Mouse (Mus musculus) kidney, embryonic 14.5 days (tissue): ENCODE measurements around the gene Actl6a. TPM values are rescaled to one million over a fixed set of nuclear protein-coding genes. Genes with fewer than 3 reads are reported as not detected.
"Not testable (repeated sequence)": the region's sequence is repeated elsewhere in the genome, so short reads cannot be mapped to it uniquely, and the experiment has no call there.

Experiments
- ATAC-seq: fragments of 200-750 bp; cut with Nextera tagmentation; 2 replicates; pipeline ENCODE4 v1.8.0; 2017; ENCODE audit warnings: moderate number of reproducible peaks, mild to moderate bottlenecking, moderate TSS enrichment, moderate library complexity; ENCODE audit not compliant: low FRiP score, low TSS enrichment
- H3K27ac ChIP-seq: fragments of 300-500 bp; sonication (generic); 2 replicates; pipeline ENCODE4 v1.5.1; 2014; ENCODE audit warnings: low read depth, mild to moderate bottlenecking, low read length, moderate library complexity, mixed read lengths
- H3K27me3 ChIP-seq: fragments of 300-500 bp; sonication (generic); 2 replicates; pipeline ENCODE4 v1.6.1; 2014; ENCODE audit warnings: mild to moderate bottlenecking, low read length; ENCODE audit not compliant: control insufficient read depth, insufficient read depth
- H3K36me3 ChIP-seq: fragments of 300-500 bp; sonication (generic); 2 replicates; pipeline ENCODE4 v1.6.1; 2014; ENCODE audit warnings: low read length, mixed read lengths; ENCODE audit not compliant: control insufficient read depth, insufficient read depth
- H3K4me1 ChIP-seq: fragments of 300-500 bp; sonication (generic); 2 replicates; pipeline ENCODE4 v1.6.1; 2014; ENCODE audit warnings: low read length, mixed read lengths; ENCODE audit not compliant: control insufficient read depth, insufficient read depth
- H3K4me2 ChIP-seq: fragments of 300-500 bp; sonication (generic); replicated peaks from 2 replicates; pipeline ENCODE4 v1.6.1; 2014; ENCODE audit warnings: low read depth, mild to moderate bottlenecking, low read length
- H3K4me3 ChIP-seq: fragments of 300-500 bp; sonication (generic); 2 replicates; pipeline ENCODE4 v1.5.1; 2014; ENCODE audit warnings: mild to moderate bottlenecking, low read length
- H3K9ac ChIP-seq: fragments of 300-500 bp; sonication (generic); 2 replicates; pipeline ENCODE4 v1.6.1; 2014; ENCODE audit warnings: low read depth, mild to moderate bottlenecking, low read length, moderate library complexity
- H3K9me3 ChIP-seq: fragments of 300-500 bp; sonication (generic); 2 replicates; pipeline ENCODE4 v1.6.1; 2016; ENCODE audit warnings: low read length; ENCODE audit not compliant: control insufficient read depth
- WGBS: fragments of 180-500 bp; shearing (Covaris S2); extraction: QIAGEN DNeasy Blood & Tissue Kit; methylation state at CpG from one replicate; pipeline ENCODE4 v1.1.7; 2014; 5-methylcytosine and 5-hydroxymethylcytosine counted together
- polyA plus RNA-seq: library from polyadenylated mRNA; unstranded; fragments of >200 nt; fragmentation: Nextera tagmentation; extraction: Ambion mirVana; gene quantifications from 2 replicates; pipeline ENCODE4 v1.2.1, GENCODE M21; 2014

The Actl6a gene
- polyA plus RNA-seq, 1 experiment from 2014 or later: 214 TPM

GRCm38 (mm10) chr3:32727861-32728260 is 21.8 kb downstream of the Actl6a start:
- H3K27me3 ChIP-seq: no peaks in the 10 kb centered on the region
- H3K4me1 ChIP-seq: no peaks in the 10 kb centered on the region
- no peak overlapping the region for H3K4me2 ChIP-seq
- peaks cover 88% of the 10 kb centered on the region for H3K36me3 ChIP-seq
- no peaks in the 10 kb centered on the region for H3K9me3 ChIP-seq
- ATAC-seq: no peak
- H3K27ac ChIP-seq: no peak overlapping the region
- H3K9ac ChIP-seq: no peak overlapping the region
- 80% methylated on average over 4 of the region's 4 CpGs for WGBS
- no peak overlapping the region for H3K4me3 ChIP-seq

- Histone ChIP-seq H3K4me2 (peak within 1 kb of the TSS; percentile 80), H3K36me3 (peaks cover 17% of the 10 kb centered on the region), H3K9me3 (no peaks in the 10 kb centered on the region), H3K27me3 (no peaks in the 10 kb centered on the region), H3K9ac (peak within 1 kb of the TSS; percentile 85), H3K4me1 (peaks cover 14% of the 10 kb centered on the region; the same call in 1 of the 2 replicates), H3K27ac (peak within 1 kb of the TSS; percentile 74; the same call in 1 of the 2 replicates), H3K4me3 (peak within 1 kb of the TSS; percentile 98)
- peak; percentile 98 for ATAC-seq
- under 1% methylated on average over 62 of the region's 62 CpGs for WGBS
These were observed 30.4 kb downstream of the Actl6a start, which contains the start of gene Ndufb5 for GRCm38 (mm10) chr3:32736244-32737171. Gene Ndufb5 (plus strand): TSS chr3:32736990.

- WGBS: under 1% methylated on average over 31 of the region's 31 CpGs
- Histone ChIP-seq H3K36me3 (peaks cover 17% of the 10 kb centered on the region), H3K4me2 (peak within 1 kb of the TSS; percentile 80), H3K4me1 (peaks cover 14% of the 10 kb centered on the region; the same call in 1 of the 2 replicates), H3K9me3 (no peaks in the 10 kb centered on the region), H3K27me3 (no peaks in the 10 kb centered on the region), H3K9ac (peak within 1 kb of the TSS; percentile 85), H3K27ac (peak within 1 kb of the TSS; percentile 74; the same call in 1 of the 2 replicates), H3K4me3 (peak within 1 kb of the TSS; percentile 98)
- ATAC-seq: peak; percentile 72
These were observed 31.1 kb downstream of the Actl6a start, which contains the start of gene Mrpl47 for GRCm38 (mm10) chr3:32737172-32737655. Gene Mrpl47 (minus strand): TSS chr3:32737605.

- no peak overlapping the region for H3K4me3 ChIP-seq
- H3K36me3 ChIP-seq: peaks cover 8% of the 10 kb centered on the region; the same call in 1 of the 2 replicates
- ATAC-seq: no peak
- no peak overlapping the region for H3K9ac ChIP-seq
- peaks cover 14% of the 10 kb centered on the region; the same call in 1 of the 2 replicates for H3K4me1 ChIP-seq
- no peaks in the 10 kb centered on the region for H3K27me3 ChIP-seq
- no peaks in the 10 kb centered on the region for H3K9me3 ChIP-seq
- no peak overlapping the region; the same call in 1 of the 2 replicates for H3K4me2 ChIP-seq
- 84% methylated on average over 5 of the region's 5 CpGs for WGBS
- H3K27ac ChIP-seq: no peak overlapping the region
These were observed 32.5 kb downstream of the Actl6a start for GRCm38 (mm10) chr3:32738549-32738948.

- ATAC-seq: no peak
- Histone ChIP-seq H3K9ac (no peak overlapping the region), H3K9me3 (no peaks in the 10 kb centered on the region), H3K4me3 (no peak overlapping the region), H3K36me3 (peaks cover 23% of the 10 kb centered on the region), H3K27me3 (no peaks in the 10 kb centered on the region), H3K4me1 (peaks cover 7% of the 10 kb centered on the region; the same call in 1 of the 2 replicates), H3K4me2 (no peak overlapping the region), H3K27ac (no peak overlapping the region)
- WGBS: 78% methylated on average over 2 of the region's 2 CpGs
These were observed 36.2 kb downstream of the Actl6a start for GRCm38 (mm10) chr3:32742276-32742780.

GRCm38 (mm10) chr3:32745001-32745400 is 38.9 kb downstream of the Actl6a start:
- Histone ChIP-seq H3K27me3 (no peaks in the 10 kb centered on the region), H3K9me3 (no peaks in the 10 kb centered on the region), H3K4me2 (no peak overlapping the region), H3K36me3 (peaks cover 41% of the 10 kb centered on the region), H3K27ac (no peak overlapping the region), H3K9ac (no peak overlapping the region), H3K4me3 (no peak overlapping the region), H3K4me1 (no peaks in the 10 kb centered on the region)
- no peak for ATAC-seq
- WGBS: 94% methylated on average over 6 of the region's 6 CpGs

GRCm38 (mm10) chr3:32745426-32745825 is 39.3 kb downstream of the Actl6a start:
- H3K36me3 ChIP-seq: peaks cover 43% of the 10 kb centered on the region
- not testable (repeated sequence) for H3K4me1 ChIP-seq, H3K4me3 ChIP-seq, H3K9ac ChIP-seq, ATAC-seq, H3K9me3 ChIP-seq, H3K27me3 ChIP-seq, H3K27ac ChIP-seq, H3K4me2 ChIP-seq

GRCm38 (mm10) chr3:32748384-32748783 is 42.3 kb downstream of the Actl6a start:
- ATAC-seq: no peak
- Histone ChIP-seq H3K27ac (no peak overlapping the region), H3K9me3 (no peaks in the 10 kb centered on the region), H3K9ac (no peak overlapping the region), H3K4me3 (no peak overlapping the region), H3K36me3 (peaks cover 63% of the 10 kb centered on the region), H3K4me2 (no peak overlapping the region), H3K4me1 (no peaks in the 10 kb centered on the region), H3K27me3 (no peaks in the 10 kb centered on the region)
- 89% methylated on average over 9 of the region's 9 CpGs for WGBS
